Comparison of ENCODE assay signal across 24 mouse cellular contexts in the genomic region with DNA sequence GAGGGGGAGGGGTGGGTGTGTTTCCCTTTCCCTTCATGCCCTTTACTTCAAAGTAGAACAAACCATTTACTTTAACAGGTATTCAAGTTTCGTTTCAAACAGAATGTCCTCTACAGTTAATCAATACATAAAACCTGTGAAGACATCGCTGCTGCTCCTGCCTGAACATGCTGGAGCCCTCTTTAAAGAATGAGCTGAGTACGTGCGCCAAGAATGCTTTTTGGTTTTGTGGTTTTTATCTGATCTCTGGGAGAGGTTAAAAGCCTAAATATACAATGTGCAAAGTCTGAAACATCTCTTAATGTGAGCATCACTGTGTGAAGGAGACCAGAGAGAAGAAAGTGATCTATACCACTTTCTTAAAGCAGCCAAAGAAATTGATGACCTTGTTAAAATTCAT.
"Had no signal": no experiment of that assay in that cellular context is flagged by ENCODE, and none has a peak within 500 bp of the region (broad histone marks: within the 10 kb centered on the region; RNA-seq: fewer than 3 reads in every experiment).

No protein-coding gene starts in this region.

- H3K9ac ChIP-seq: limb, embryonic 12.5 days; limb, embryonic 15.5 days; liver, embryonic 14.5 days; liver, postnatal 0 days; lung, embryonic 14.5 days; neural tube, embryonic 12.5 days; neural tube, embryonic 15.5 days; stomach, embryonic 15.5 days had no signal

- H3K27me3 ChIP-seq: limb, embryonic 12.5 days; limb, embryonic 15.5 days; neural tube, embryonic 12.5 days; neural tube, embryonic 15.5 days; stomach, embryonic 15.5 days had no signal

- H3K9me3 ChIP-seq: limb, embryonic 12.5 days; limb, embryonic 15.5 days; neural tube, embryonic 12.5 days; neural tube, embryonic 15.5 days; stomach, embryonic 15.5 days had no signal

- H3K4me2 ChIP-seq: limb, embryonic 12.5 days; limb, embryonic 15.5 days; lung, embryonic 14.5 days; midbrain, embryonic 11.5 days; neural tube, embryonic 12.5 days; neural tube, embryonic 15.5 days; stomach, embryonic 15.5 days had no signal

- H3K4me1 ChIP-seq: limb, embryonic 12.5 days; limb, embryonic 15.5 days; neural tube, embryonic 12.5 days; neural tube, embryonic 15.5 days; stomach, embryonic 15.5 days had no signal

- H3K27ac ChIP-seq: kidney, postnatal 0 days; layer of hippocampus, adult 2 months; limb, embryonic 12.5 days; limb, embryonic 15.5 days; liver, embryonic 14.5 days; neural tube, embryonic 12.5 days; neural tube, embryonic 15.5 days; stomach, embryonic 15.5 days had no signal

- ATAC-seq: intestine, postnatal 0 days; lung, postnatal 0 days had no signal

- H3K36me3 ChIP-seq: limb, embryonic 12.5 days; limb, embryonic 15.5 days; neural tube, embryonic 12.5 days; neural tube, embryonic 15.5 days; stomach, embryonic 15.5 days had no signal

- DNase-seq: kidney, adult 2 months; kidney, postnatal 25 days; layer of hippocampus, adult 9-11 months; left cerebral cortex, postnatal 4 days; liver, postnatal 0 days; lung, embryonic 14.5 days; lung, postnatal 36 days; midbrain, embryonic 14.5 days; right cerebral cortex, adult 18-20 months; right cerebral cortex, postnatal 14 days; spleen, adult 18-20 months; thymus, adult 18-20 months; thymus, postnatal 36 days had no signal

- H3K4me3 ChIP-seq: layer of hippocampus, adult 2 months; limb, embryonic 12.5 days; limb, embryonic 15.5 days; neural tube, embryonic 12.5 days; neural tube, embryonic 15.5 days; stomach, embryonic 15.5 days had no signal
